Mouse (Mus musculus) inflammation-experienced regulatory T-cells, adult 6 months (primary cell): ENCODE data around the gene Rrnad1. TPM values are rescaled to one million over a fixed set of nuclear protein-coding genes. Genes with fewer than 3 reads are reported as not detected.

ENCODE experiments used
- ATAC-seq: one replicate; pipeline ENCODE4 v1.8.0; 2017
- polyA plus RNA-seq, 3 experiments: library from polyadenylated mRNA; unstranded; fragments of 100-300 nt; shearing (Covaris generic); gene quantifications; one replicate each; pipeline ENCODE4 v1.2.1; 2017

Gene Rrnad1
- polyA plus RNA-seq, 3 experiments from 2014 or later: 19.5 to 30.1 (median 28.6) TPM

GRCm38 (mm10) chr3:87877730-87878129 is 52.8 kb downstream of the Rrnad1 start:
- no peak for ATAC-seq

Other genes starting within 250 kb of the Rrnad1 start
- 1 to 10 TPM in 2 of 3 experiments, under 1 TPM in 1; 0.82 to 1.1 (median 1.1) TPM for gene Lrrc71, start 182.1 kb downstream of the Rrnad1 start, polyA plus RNA-seq
- gene Ntrk1, start 135.6 kb downstream of the Rrnad1 start, polyA plus RNA-seq: under 1 TPM in 1 of 3 experiments, not detected in 2; 0.17 TPM
- 1 to 10 TPM in 2 of 3 experiments, under 1 TPM in 1; 0.42 to 1.2 (median 1.1) TPM for gene Insrr, start 133.8 kb downstream of the Rrnad1 start, polyA plus RNA-seq
- 100 to 1,000 TPM in 1 of 3 experiments, 10 to 100 TPM in 2; 65.9 to 108 (median 76.0) TPM for gene Pear1, start 106.4 kb downstream of the Rrnad1 start, polyA plus RNA-seq
- gene Sh2d2a, start 84.0 kb downstream of the Rrnad1 start, polyA plus RNA-seq: 100 to 1,000 TPM; 231 to 280 (median 232) TPM
- gene Prcc, start 45.1 kb downstream of the Rrnad1 start, polyA plus RNA-seq: 1 to 10 TPM; 3.8 to 5.3 (median 4.2) TPM
- gene Hdgf, start 24.4 kb downstream of the Rrnad1 start, polyA plus RNA-seq: 10 to 100 TPM; 39.0 to 54.0 (median 41.4) TPM
- gene Mrpl24, start 11.2 kb downstream of the Rrnad1 start, polyA plus RNA-seq: 100 to 1,000 TPM; 138 to 191 (median 188) TPM
- 10 to 100 TPM; 14.2 to 17.9 (median 16.4) TPM for gene Isg20l2, start 403 bp downstream of the Rrnad1 start, polyA plus RNA-seq
- not detected for gene Crabp2, start 17.9 kb upstream of the Rrnad1 start, polyA plus RNA-seq
- not detected for gene Nes, start 40.4 kb upstream of the Rrnad1 start, polyA plus RNA-seq
- not detected for gene Bcan, start 69.5 kb upstream of the Rrnad1 start, polyA plus RNA-seq
- gene Hapln2, start 96.9 kb upstream of the Rrnad1 start, polyA plus RNA-seq: not detected
- 10 to 100 TPM; 20.8 to 37.5 (median 36.6) TPM for gene Gpatch4, start 112.4 kb upstream of the Rrnad1 start, polyA plus RNA-seq
- 10 to 100 TPM; 68.3 to 75.7 (median 70.3) TPM for gene Naxe, start 127.8 kb upstream of the Rrnad1 start, polyA plus RNA-seq
- not detected for gene Ttc24, start 147.6 kb upstream of the Rrnad1 start, polyA plus RNA-seq
- gene Iqgap3, start 151.3 kb upstream of the Rrnad1 start, polyA plus RNA-seq: 1 to 10 TPM in 1 of 3 experiments, under 1 TPM in 2; 0.59 to 3.5 (median 0.82) TPM
- 10 to 100 TPM; 16.6 to 32.0 (median 27.7) TPM for gene Mef2d, start 211.7 kb upstream of the Rrnad1 start, polyA plus RNA-seq